Mouse (Mus musculus) embryonic fibroblast, embryonic 13.5 days (primary cell): Measurements from ENCODE around the gene Ldlrad3.

Experiments
- CTCF ChIP-seq: IDR thresholded peaks from 2 replicates; pipeline ENCODE4 v1.5.1; 2011; ENCODE audit warnings: mild to moderate bottlenecking, control low read depth, low read length, moderate library complexity, borderline replicate concordance; ENCODE audit not compliant: insufficient read depth
- POLR2A ChIP-seq: IDR thresholded peaks from 2 replicates; pipeline ENCODE4 v1.6.1; 2011; ENCODE audit warnings: low read depth, mild to moderate bottlenecking, control low read depth, low read length, moderate library complexity

GRCm38 (mm10) chr2:102185069-102185950, 875 bp downstream of the Ldlrad3 start:
- TF ChIP-seq CTCF, result no peak
- no peak for TF ChIP-seq POLR2A
